14 mouse cellular contexts compared by ENCODE assay signal in genomic region chr13:48845308-48845707, GRCm38 (mm10). TPM values are rescaled to one million over a fixed set of nuclear protein-coding genes. Genes with fewer than 3 reads are reported as not detected.
DNase-seq lines count a peak whose midpoint lies in the region; ATAC-seq and TF ChIP-seq lines count a peak whose summit lies in the region.
"Had no signal": no experiment of that assay in that cellular context is flagged by ENCODE, and none has a peak within 500 bp of the region (broad histone marks: within the 10 kb centered on the region; RNA-seq: fewer than 3 reads in every experiment).

No protein-coding gene starts in this region.

- no peaks in the 10 kb centered on the region for H3K9me3 ChIP-seq in intestine, postnatal 0 days (ENCODE audit: control insufficient read depth)
- no peaks in the 10 kb centered on the region for H3K9me3 ChIP-seq in intestine, embryonic 16.5 days (ENCODE audit: control insufficient read depth, low read length)
- H3K9me3 ChIP-seq in liver, embryonic 16.5 days (replicated peaks; ENCODE audit: control insufficient read depth, low read length), result no peaks in the 10 kb centered on the region
- H3K9me3 ChIP-seq: midbrain, embryonic 15.5 days had no signal

- ATAC-seq in intestine, postnatal 0 days, result no peak
- ATAC-seq in intestine, embryonic 16.5 days, result no peak
- peak; percentile 86 for ATAC-seq in liver, embryonic 16.5 days (ENCODE audit: low read depth)
- ATAC-seq: midbrain, embryonic 15.5 days had no signal

- no peak overlapping the region for H3K4me3 ChIP-seq in intestine, postnatal 0 days (ENCODE audit: low read depth, low read length)
- no peak overlapping the region for H3K4me3 ChIP-seq in intestine, embryonic 16.5 days (ENCODE audit: low read length)
- no peak overlapping the region for H3K4me3 ChIP-seq in liver, embryonic 16.5 days (ENCODE audit: low read depth, low read length)
- H3K4me3 ChIP-seq: gastrocnemius, adult 2 months; midbrain, embryonic 15.5 days had no signal

- no peak overlapping the region for H3K4me2 ChIP-seq in intestine, postnatal 0 days (replicated peaks; ENCODE audit: low read depth)
- no peak overlapping the region for H3K4me2 ChIP-seq in intestine, embryonic 16.5 days (ENCODE audit: low read depth, low read length)
- H3K4me2 ChIP-seq in liver, embryonic 16.5 days (ENCODE audit: low read depth, low read length), result no peak overlapping the region
- H3K4me2 ChIP-seq: midbrain, embryonic 15.5 days had no signal

- no peak overlapping the region for H3K9ac ChIP-seq in intestine, postnatal 0 days (ENCODE audit: low read depth, low read length)
- H3K9ac ChIP-seq in intestine, embryonic 16.5 days (ENCODE audit: low read depth, low read length), result no peak overlapping the region
- no peak overlapping the region for H3K9ac ChIP-seq in liver, embryonic 16.5 days (ENCODE audit: low read depth, low read length)
- H3K9ac ChIP-seq: midbrain, embryonic 15.5 days had no signal

- no peaks in the 10 kb centered on the region for H3K36me3 ChIP-seq in intestine, postnatal 0 days (ENCODE audit: control insufficient read depth, insufficient read depth)
- no peaks in the 10 kb centered on the region for H3K36me3 ChIP-seq in intestine, embryonic 16.5 days (ENCODE audit: control insufficient read depth, insufficient read depth, low read length)
- H3K36me3 ChIP-seq in liver, embryonic 16.5 days (ENCODE audit: control insufficient read depth, insufficient read depth), result no peaks in the 10 kb centered on the region
- H3K36me3 ChIP-seq: midbrain, embryonic 15.5 days had no signal

- WGBS in intestine, postnatal 0 days, result 39% methylated on average over 4 of the region's 4 CpGs
- WGBS in intestine, embryonic 16.5 days, result 55% methylated on average over 4 of the region's 4 CpGs
- WGBS in liver, embryonic 16.5 days (ENCODE audit: insufficient replicate concordance), result 15% methylated on average over 4 of the region's 4 CpGs

- DNase-seq in c-Kit-negative CD71-positive TER-119-positive erythroid progenitor cells, embryonic 14.5 days (ENCODE audit: low read depth, low spot score), result peak; percentile 41
- DNase-seq in thymus, postnatal 4 days, result peak; percentile 63
- no peak for DNase-seq in spleen, adult 12 weeks (ENCODE audit: low spot score)
- no peak for DNase-seq in testis, postnatal 10 days (ENCODE audit: low spot score)
- no peak for DNase-seq in spleen, adult 18-20 months
- DNase-seq: cerebellum, postnatal 10 days; gastrocnemius, adult 2 months; heart, postnatal 10 days; kidney, postnatal 4 days had no signal

- H3K27me3 ChIP-seq in intestine, postnatal 0 days (replicated peaks; ENCODE audit: control insufficient read depth, insufficient read depth, low read length), result no peaks in the 10 kb centered on the region
- H3K27me3 ChIP-seq in intestine, embryonic 16.5 days (replicated peaks; ENCODE audit: control insufficient read depth, insufficient read depth, low read length), result no peaks in the 10 kb centered on the region
- no peaks in the 10 kb centered on the region for H3K27me3 ChIP-seq in liver, embryonic 16.5 days (ENCODE audit: control insufficient read depth, insufficient read depth, low read depth, low read length)
- H3K27me3 ChIP-seq: CH12.LX; midbrain, embryonic 15.5 days had no signal

- H3K27ac ChIP-seq in intestine, postnatal 0 days (ENCODE audit: low read depth, low read length), result no peak overlapping the region
- no peak overlapping the region for H3K27ac ChIP-seq in intestine, embryonic 16.5 days (ENCODE audit: low read length)
- H3K27ac ChIP-seq in liver, embryonic 16.5 days (ENCODE audit: low read length), result peak overlapping the region; percentile 58
- H3K27ac ChIP-seq: gastrocnemius, adult 2 months; midbrain, embryonic 15.5 days had no signal

- no peaks in the 10 kb centered on the region for H3K4me1 ChIP-seq in intestine, postnatal 0 days (replicated peaks; ENCODE audit: control insufficient read depth, insufficient read depth, low read length)
- H3K4me1 ChIP-seq in intestine, embryonic 16.5 days (ENCODE audit: control insufficient read depth, insufficient read depth, low read length), result peaks cover 24% of the 10 kb centered on the region
- H3K4me1 ChIP-seq in liver, embryonic 16.5 days (ENCODE audit: control insufficient read depth, low read depth, low read length), result peaks cover 13% of the 10 kb centered on the region

- peak; percentile 13; the same call in 1 of the 2 replicates for TF ChIP-seq CTCF in intestine, postnatal 0 days (IDR thresholded peaks at IDR 0.05; ENCODE audit: low read depth)

RNA-seq across cellular contexts. Expression of gene Phf2, which starts 25.6 kb away (rescaled TPM):
- polyA plus RNA-seq in intestine, postnatal 0 days (2015; fragmentation: Nextera tagmentation; extraction: Ambion mirVana), result 3.5 and 3.6 TPM in 2 replicates
- polyA plus RNA-seq in intestine, embryonic 16.5 days (2015; fragmentation: Nextera tagmentation; extraction: Ambion mirVana), result 3.9 and 4.5 TPM in 2 replicates
- 1.7 TPM in 2 replicates for polyA plus RNA-seq in liver, embryonic 16.5 days (2015; fragmentation: Nextera tagmentation; extraction: Ambion mirVana)

Comparison
In these comparisons a context has a peak if more than half of its experiments do, and no peak if none do; other contexts are left out.
1. DNase-seq: peak in c-Kit-negative CD71-positive TER-119-positive erythroid progenitor cells, embryonic 14.5 days (single experiment) and thymus, postnatal 4 days (single experiment); none in spleen, adult 12 weeks (single experiment), testis, postnatal 10 days (single experiment) and spleen, adult 18-20 months (0 of 2).